Mouse (Mus musculus) liver, embryonic 14.5 days (tissue): ENCODE measurements around the gene Itih4.

Experiments used
- CTCF ChIP-seq: IDR thresholded peaks from 2 replicates; pipeline ENCODE4 v1.5.1; 2016; ENCODE audit warnings: antibody characterized with exemption, low read depth, control low read depth
- EP300 ChIP-seq: IDR thresholded peaks from 2 replicates; pipeline ENCODE4 v1.6.1; 2016; ENCODE audit warnings: antibody characterized with exemption, low read depth

GRCm38 (mm10) chr14:30875955-30876354, 10.3 kb upstream of the Itih4 start:
- 0 out of 2 replicates have a peak, but pooled peaks have one; percentile 4 for TF ChIP-seq CTCF
- TF ChIP-seq EP300 = no peak
